Mouse (Mus musculus) frontal cortex, adult (tissue): Measurements from ENCODE around the gene Qpctl.

Experiments used
- ATAC-seq: cut with Nextera tagmentation; 2 replicates; pipeline ENCODE4 v1.9.2; 2017; ENCODE audit warnings: mild to moderate bottlenecking, moderate library complexity, mixed read lengths; ENCODE audit not compliant: low TSS enrichment

Gene Qpctl

GRCm38 (mm10) chr7:19148875-19149541 lies at the start of gene Qpctl:
TSS of gene Qpctl (minus strand) at chr7:19149291.
- peak; percentile 89 for ATAC-seq

DNA sequence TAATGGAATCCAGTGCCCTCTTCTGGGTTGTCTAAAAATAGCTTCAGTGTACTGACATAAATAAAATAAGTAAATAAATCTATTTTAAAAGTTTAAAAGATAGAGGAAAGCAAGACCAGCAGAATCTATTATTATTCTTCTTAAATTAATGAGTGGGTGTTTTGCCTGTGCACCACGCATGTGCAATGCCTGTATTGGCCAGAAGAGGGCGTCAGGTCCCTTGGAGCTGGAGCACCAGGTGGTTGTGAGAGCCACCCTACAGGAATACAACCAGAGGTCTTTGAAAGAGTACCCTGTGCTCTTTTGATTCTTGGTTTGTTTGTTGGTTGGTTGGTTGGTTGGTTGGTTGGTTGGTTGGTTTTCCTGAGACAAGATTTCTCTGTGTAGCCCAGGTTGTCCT lies 48.9 kb upstream of the Qpctl start:
- no peak for ATAC-seq

DNA sequence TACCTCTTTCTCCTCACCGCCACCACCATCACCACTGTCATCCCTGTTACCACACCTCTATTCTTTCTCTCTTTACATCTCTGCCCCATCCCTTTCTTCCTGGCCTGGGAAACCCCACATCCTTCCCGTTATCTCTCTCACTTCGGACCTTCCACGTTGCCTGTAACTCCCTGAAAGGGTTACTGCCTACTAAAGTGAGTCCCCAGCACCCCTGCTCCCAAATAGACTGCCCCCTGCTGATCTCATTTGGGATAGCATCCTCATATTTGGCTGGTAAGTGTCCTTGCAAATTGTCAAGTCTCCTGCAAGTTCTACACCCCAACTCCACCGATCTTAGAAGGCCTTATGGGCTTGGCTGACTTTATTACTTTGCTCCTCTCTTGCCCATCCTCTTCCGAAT lies 47.6 kb upstream of the Qpctl start:
- no peak for ATAC-seq

- no peak for ATAC-seq
Measured at GRCm38 (mm10) chr7:19194676-19195075, 45.6 kb upstream of the Qpctl start.

GRCm38 (mm10) chr7:19184758-19185157 lies 35.7 kb upstream of the Qpctl start:
- no peak for ATAC-seq

DNA sequence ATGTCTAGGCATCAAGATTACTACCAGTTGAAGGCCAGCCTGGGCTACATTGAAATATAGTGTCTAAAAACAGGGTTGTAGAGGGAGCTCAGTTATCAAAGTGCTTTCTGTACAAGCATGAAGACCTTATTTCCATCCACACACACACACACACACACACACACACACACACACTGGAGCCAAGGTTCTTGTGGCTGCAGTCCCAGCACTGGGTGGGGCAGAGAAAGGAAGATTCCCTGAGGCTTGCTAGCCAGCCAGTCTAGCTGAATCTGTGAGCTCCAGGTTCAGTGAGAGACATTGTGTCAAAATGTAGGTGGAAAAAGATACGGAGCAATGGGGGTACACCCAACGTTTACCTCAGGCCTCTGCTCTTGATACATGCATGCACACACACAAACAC lies 35.2 kb upstream of the Qpctl start:
- ATAC-seq, result 0 out of 2 replicates have a peak, but pooled peaks have one; percentile 21

DNA sequence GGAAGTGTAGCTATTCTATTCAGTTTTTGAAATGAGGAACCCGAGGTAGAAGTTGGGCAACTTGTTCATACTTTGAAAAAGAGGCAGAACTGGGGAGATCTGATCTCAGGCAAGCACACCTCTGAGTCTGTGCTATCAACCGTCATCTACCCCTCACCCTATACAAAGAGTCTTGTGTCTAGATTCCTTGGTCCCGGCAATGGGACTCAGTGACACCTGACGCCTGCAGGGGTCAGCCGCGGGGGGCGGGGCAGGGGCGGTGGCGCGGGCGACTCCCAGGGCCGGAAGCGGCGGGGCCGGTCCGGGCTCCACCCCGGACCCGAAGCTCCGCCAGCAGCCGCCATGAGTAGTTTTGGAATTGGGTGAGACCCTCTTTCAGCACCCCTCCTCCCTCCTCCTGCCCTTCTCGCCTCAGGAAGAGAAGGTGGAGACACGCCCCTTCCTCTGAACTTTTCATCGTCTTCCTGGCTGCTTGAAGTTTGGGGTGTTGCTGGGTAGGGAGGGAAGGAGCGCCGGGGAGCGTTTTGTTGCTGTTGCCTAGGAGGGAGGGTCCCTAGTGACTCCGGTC lies 31.9 kb upstream of the Qpctl start:
- ATAC-seq, result no peak

DNA sequence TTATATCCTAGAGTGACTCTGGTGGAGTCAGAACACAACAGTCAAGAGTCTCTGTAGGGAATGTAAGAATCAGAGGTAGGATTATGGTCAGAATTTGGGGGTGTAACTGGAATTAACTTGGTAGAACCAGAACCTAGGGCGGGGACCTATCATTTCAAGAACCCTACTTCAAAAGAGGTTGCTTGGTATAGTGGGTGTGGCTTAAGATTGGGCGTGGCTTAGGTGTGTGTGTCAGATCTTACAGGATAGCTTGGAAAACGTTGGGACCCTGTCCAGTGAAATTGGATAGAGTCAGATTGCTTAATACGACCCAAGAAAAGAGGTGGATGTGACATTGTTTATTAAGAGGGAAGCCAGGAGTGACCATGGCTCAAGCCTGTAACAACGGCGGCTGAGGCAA lies 30.8 kb upstream of the Qpctl start:
- ATAC-seq, result no peak

- no peak for ATAC-seq
Measured at GRCm38 (mm10) chr7:19179173-19179572, 30.1 kb upstream of the Qpctl start.

DNA sequence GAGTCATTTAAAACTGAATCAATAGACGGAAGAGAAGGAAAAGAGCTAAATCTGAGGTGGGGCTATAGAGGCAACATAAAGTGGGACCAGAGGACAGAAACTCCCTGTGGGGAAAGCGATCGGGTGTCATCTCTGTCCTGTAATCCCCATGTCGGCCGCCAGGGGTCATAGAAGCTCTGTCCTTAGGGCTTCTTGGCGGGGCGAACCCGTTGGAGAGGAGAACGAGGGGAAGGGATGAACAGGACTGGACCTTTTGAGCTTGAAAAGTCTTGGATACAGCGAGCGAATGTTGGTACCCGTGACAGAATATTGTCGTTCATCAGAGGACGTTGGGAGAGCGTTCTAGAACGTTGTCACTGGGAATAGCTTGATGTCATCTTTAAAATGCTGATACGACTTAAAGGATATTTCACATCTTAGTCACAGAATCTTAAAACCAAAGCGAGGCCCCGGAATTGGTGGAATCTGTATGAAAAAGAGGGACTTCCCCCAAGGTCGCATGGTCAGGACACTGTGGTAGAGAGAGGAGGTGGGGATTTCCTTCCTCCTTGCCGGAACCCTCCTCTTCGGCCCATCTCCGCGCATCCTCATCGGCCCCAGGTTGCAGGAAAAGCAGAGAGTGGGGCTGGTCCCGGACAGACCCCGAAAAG lies 29.5 kb upstream of the Qpctl start:
- ATAC-seq, result peak; percentile 28; the same call in 1 of the 2 replicates

DNA sequence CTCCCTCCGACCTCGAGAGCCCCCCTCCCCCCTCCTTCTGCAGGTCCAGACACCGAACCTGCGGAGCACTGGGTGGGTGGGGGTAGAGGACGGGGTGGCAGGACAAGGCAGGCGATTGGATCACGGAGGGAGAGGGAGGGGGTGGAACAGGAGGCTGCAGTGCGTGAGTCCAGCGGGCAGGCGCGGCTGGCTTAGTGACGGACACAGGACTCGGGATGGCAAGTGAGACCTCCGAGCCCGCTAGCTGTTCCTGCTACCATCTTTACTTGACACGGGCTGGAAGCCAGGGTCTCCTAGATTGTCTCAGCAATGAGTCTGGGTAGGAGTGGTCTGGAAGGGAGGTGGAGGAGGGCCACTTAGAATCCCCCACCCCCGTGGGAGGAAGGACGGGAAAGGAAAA lies 28.9 kb upstream of the Qpctl start:
- ATAC-seq, result peak; percentile 29; the same call in 1 of the 2 replicates

DNA sequence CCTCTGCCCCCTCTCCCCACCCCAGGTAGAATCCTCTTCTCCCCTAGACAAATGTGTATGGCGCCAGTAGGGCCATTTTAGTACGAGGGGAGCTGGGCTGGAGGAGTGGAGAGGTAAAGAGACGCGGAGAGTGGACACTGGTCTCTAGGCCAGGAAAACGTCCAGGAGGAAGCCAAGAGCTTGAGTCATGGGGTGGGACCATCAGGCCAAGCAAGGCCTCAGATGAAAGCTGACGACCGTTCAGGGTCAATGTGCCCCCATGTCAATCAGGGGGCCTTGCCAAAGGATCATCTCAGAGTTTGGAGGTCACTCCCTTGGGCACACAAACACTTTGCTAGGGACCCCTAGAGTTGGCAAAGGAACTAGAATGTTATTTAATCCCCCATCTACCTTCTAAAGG lies 28.1 kb upstream of the Qpctl start:
- ATAC-seq, result no peak

GRCm38 (mm10) chr7:19176516-19176947 lies 27.4 kb upstream of the Qpctl start:
- ATAC-seq, result peak; percentile 31; the same call in 1 of the 2 replicates

DNA sequence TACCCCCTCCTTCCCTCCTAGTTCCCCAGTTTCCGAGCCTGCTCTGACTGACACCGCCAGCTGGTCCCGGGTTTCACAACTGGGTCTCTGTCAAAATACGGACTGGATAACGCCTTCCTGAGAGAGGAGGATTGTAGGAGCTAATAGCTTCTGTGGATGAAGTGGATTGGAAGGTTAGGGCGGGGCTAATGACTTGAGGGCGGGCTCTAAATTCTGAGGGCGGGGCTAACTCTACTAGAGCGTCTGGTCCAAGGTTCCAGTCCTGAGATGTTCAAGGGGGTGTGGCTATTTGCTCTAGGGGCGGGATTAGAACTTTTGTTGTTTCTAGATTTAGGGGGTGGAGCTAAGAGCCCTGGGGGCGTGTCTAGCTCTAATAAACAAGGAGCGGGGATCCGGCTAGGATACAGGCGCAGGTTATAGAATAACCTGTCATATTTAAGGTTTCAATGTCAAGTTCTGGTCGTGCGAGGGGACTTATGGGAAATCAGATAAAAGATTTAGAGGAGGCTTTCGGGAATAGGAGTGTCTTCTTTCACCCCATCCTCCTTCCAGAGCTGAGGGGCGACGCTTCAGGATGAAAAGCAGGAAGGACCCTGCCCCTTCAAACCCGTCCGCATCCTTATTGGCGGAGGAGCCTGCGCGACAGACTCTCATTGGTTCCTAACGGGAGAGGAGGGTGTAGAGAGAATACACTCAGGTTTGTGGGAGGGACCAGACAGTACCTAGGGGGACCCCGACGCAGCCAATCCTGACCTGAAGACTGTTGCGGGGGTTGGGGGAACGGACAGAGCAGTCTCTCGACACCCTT lies 26.8 kb upstream of the Qpctl start, which contains the start of gene Eml2:
Eml2 (plus strand) TSS at position 714 of the 808 bp plus-strand sequence.
- peak; percentile 78 for ATAC-seq

DNA sequence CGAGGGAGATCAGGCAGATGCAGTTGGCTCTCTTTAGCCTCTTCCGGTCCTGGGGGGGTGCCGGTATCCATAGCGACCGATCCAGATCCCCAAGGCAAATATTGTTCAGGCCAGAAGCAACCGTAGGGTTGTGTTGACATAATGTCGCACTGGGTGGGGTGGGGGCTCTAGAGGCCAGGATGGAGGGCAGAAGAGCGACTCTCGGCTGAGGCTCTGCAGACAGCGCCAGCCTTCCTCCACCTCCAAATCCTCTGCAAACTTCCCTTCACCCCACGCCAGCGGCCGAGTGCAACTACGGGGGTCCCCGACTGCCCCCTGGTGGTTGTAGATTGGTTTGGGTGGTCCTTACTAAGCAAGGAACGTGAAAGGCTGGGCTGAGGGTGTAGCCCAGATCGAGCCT lies 23.8 kb upstream of the Qpctl start:
- 0 out of 2 replicates have a peak, but pooled peaks have one; percentile 6 for ATAC-seq

DNA sequence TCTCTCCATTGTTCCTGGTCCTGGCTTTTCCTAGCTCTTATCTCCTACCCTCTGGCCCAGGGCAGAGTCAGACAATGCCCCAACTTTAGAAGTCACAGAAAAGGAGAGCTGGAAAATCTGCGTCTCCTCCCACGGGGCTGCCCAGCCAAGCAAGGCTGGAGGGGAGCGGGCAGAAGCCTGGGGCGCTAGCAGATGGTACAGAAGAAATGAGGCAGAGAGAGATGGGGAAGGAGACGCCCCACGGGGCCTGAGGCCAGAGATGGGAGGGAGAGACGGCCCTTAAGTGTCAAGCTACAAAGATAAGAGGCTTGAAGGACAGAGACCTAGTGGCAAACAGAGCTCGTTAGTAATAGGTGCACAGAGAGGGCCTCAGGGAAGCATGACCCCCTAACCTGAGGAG lies 22.7 kb upstream of the Qpctl start:
- no peak for ATAC-seq

- peak; percentile 84 for ATAC-seq
Measured at GRCm38 (mm10) chr7:19170142-19170541, 21.1 kb upstream of the Qpctl start.

DNA sequence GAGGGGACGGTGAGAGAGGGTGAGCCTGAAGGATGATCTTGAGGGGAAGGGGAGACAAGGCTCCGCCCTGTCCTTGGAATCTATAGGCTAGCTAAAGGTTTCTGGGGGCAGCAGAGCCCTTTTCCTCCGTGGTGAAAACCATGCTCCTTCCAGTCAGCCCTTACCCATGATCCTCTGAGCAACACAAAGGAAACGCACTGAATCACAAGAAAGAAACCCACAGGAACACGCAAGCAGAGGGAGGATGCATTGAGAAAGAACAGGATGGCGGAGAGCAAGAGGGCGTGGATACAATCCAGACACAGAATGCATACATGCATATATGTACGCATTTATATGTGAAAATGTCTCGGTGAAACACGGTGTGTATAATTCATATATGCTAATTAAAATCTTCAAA lies 20.4 kb upstream of the Qpctl start:
- ATAC-seq, result no peak

- no peak for ATAC-seq
Measured at GRCm38 (mm10) chr7:19166990-19167389, 17.9 kb upstream of the Qpctl start.

GRCm38 (mm10) chr7:19165656-19166423 lies 16.7 kb upstream of the Qpctl start, which contains the start of gene Gipr:
TSS of gene Gipr (minus strand) at chr7:19166127.
- no peak for ATAC-seq

- ATAC-seq, result no peak
Measured at GRCm38 (mm10) chr7:19164978-19165377, 15.9 kb upstream of the Qpctl start.
